Mouse (Mus musculus): ENCODE measurements at regions not wholly inside any gene's neighbourhood (a gene's known extent, or its start where the extent isn't known, plus 50 kb on each side); places are given as distances from the start of the nearest gene placed in this dataset.

- no peak for DNase-seq (ENCODE audit: low spot score)
These were observed 115.1 kb upstream of the Taf1b start for GRCm38 (mm10) chr12:24383016-24383415.

GRCm38 (mm10) chr12:24424958-24425357, 73.2 kb upstream of the Taf1b start:
- peak; percentile 1 for DNase-seq (ENCODE audit: low spot score)

Measured in yolk sac, embryonic 10.5 days (tissue).